Mouse (Mus musculus) hindbrain, embryonic 13.5 days (tissue): Measurements from ENCODE around the gene Kyat1. TPM values are rescaled to one million over a fixed set of nuclear protein-coding genes. Genes with fewer than 3 reads are reported as not detected.
"Not testable (repeated sequence)": the region's sequence is repeated elsewhere in the genome, so short reads cannot be mapped to it uniquely, and the experiment has no call there.

Experiments used
- ATAC-seq: fragments of 200-750 bp; cut with Nextera tagmentation; 2 replicates; pipeline ENCODE4 v1.8.0; 2017; ENCODE audit warnings: moderate TSS enrichment; ENCODE audit not compliant: low FRiP score
- H3K27ac ChIP-seq: fragments of 300-500 bp; sonication (generic); 2 replicates; pipeline ENCODE4 v1.5.1; 2015; ENCODE audit warnings: inconsistent platforms, mild to moderate bottlenecking, moderate library complexity
- H3K27me3 ChIP-seq: fragments of 300-500 bp; sonication (generic); 2 replicates; pipeline ENCODE4 v1.6.1; 2015; ENCODE audit warnings: mild to moderate bottlenecking, inconsistent platforms
- H3K36me3 ChIP-seq: fragments of 300-500 bp; sonication (generic); 2 replicates; pipeline ENCODE4 v1.6.1; 2015; ENCODE audit warnings: mild to moderate bottlenecking, inconsistent platforms
- H3K4me1 ChIP-seq: fragments of 300-500 bp; sonication (generic); replicated peaks from 2 replicates; pipeline ENCODE4 v1.6.1; 2015; ENCODE audit warnings: inconsistent platforms
- H3K4me2 ChIP-seq: fragments of 300-500 bp; sonication (generic); 2 replicates; pipeline ENCODE4 v1.6.1; 2015; ENCODE audit warnings: inconsistent platforms, mild to moderate bottlenecking, moderate library complexity
- H3K4me3 ChIP-seq: fragments of 300-500 bp; sonication (generic); 2 replicates; pipeline ENCODE4 v1.5.1; 2015; ENCODE audit warnings: mild to moderate bottlenecking, inconsistent platforms
- H3K9ac ChIP-seq: fragments of 300-500 bp; sonication (generic); 2 replicates; pipeline ENCODE4 v1.6.1; 2015; ENCODE audit warnings: mild to moderate bottlenecking, inconsistent platforms
- H3K9me3 ChIP-seq: fragments of 300-500 bp; sonication (generic); 2 replicates; pipeline ENCODE4 v1.6.1; 2016; ENCODE audit warnings: inconsistent platforms
- whole genome bisulfite sequencing: fragments of 180-500 bp; shearing (Covaris S2); methylation state at CpG from one replicate; pipeline ENCODE4 v1.1.7; 2015; 5-methylcytosine and 5-hydroxymethylcytosine counted together
- polyA plus RNA-seq: library from polyadenylated mRNA; unstranded; fragments of >200 nt; fragmentation: Nextera tagmentation; extraction: Ambion mirVana; gene quantifications from 2 replicates; pipeline ENCODE4 v1.2.1, GENCODE M21; 2015

The Kyat1 gene
- polyA plus RNA-seq, 1 experiment from 2014 or later: 14.5 TPM

GRCm38 (mm10) chr2:30161809-30162208, 43.8 kb downstream of the Kyat1 start:
- H3K36me3 ChIP-seq: no peaks in the 10 kb centered on the region
- no peak for ATAC-seq
- H3K27me3 ChIP-seq: no peaks in the 10 kb centered on the region
- H3K9ac ChIP-seq: no peak overlapping the region
- no peak overlapping the region for H3K27ac ChIP-seq
- no peaks in the 10 kb centered on the region for H3K4me1 ChIP-seq
- no peak overlapping the region for H3K4me3 ChIP-seq
- H3K9me3 ChIP-seq: peaks cover 5% of the 10 kb centered on the region
- H3K4me2 ChIP-seq: no peak overlapping the region

GRCm38 (mm10) chr2:30159871-30160270, 45.8 kb downstream of the Kyat1 start:
- WGBS: 93% methylated on average over 9 of the region's 10 CpGs
- H3K36me3 ChIP-seq: not testable (repeated sequence)

GRCm38 (mm10) chr2:30152616-30153015, 53.0 kb downstream of the Kyat1 start:
- H3K27me3 ChIP-seq: no peaks in the 10 kb centered on the region
- whole genome bisulfite sequencing: 81% methylated on average over 8 of the region's 8 CpGs
- no peak overlapping the region for H3K27ac ChIP-seq
- ATAC-seq: no peak
- H3K4me2 ChIP-seq: no peak overlapping the region
- H3K36me3 ChIP-seq: peaks cover 41% of the 10 kb centered on the region
- H3K4me1 ChIP-seq: no peaks in the 10 kb centered on the region
- no peaks in the 10 kb centered on the region for H3K9me3 ChIP-seq
- H3K9ac ChIP-seq: no peak overlapping the region
- no peak overlapping the region for H3K4me3 ChIP-seq

More at GRCm38 (mm10) chr2:30159871-30160270, 45.8 kb downstream of the Kyat1 start:
- H3K4me3 ChIP-seq, ATAC-seq, H3K9ac ChIP-seq, H3K27me3 ChIP-seq, H3K9me3 ChIP-seq, H3K27ac ChIP-seq, H3K4me2 ChIP-seq, H3K4me1 ChIP-seq: not testable (repeated sequence)

GRCm38 (mm10) chr2:30151840-30152239, 53.8 kb downstream of the Kyat1 start:
- no peak for ATAC-seq
- Histone ChIP-seq H3K9me3 (no peaks in the 10 kb centered on the region), H3K4me2 (no peak overlapping the region), H3K27ac (no peak overlapping the region), H3K9ac (no peak overlapping the region), H3K4me3 (no peak overlapping the region), H3K36me3 (peaks cover 48% of the 10 kb centered on the region), H3K4me1 (no peaks in the 10 kb centered on the region), H3K27me3 (no peaks in the 10 kb centered on the region)
- 91% methylated on average over 11 of the region's 11 CpGs for WGBS

GRCm38 (mm10) chr2:30147466-30147865, 58.2 kb downstream of the Kyat1 start:
- H3K4me2 ChIP-seq: no peak overlapping the region
- H3K4me3 ChIP-seq: no peak overlapping the region
- H3K9me3 ChIP-seq: no peaks in the 10 kb centered on the region
- no peaks in the 10 kb centered on the region for H3K27me3 ChIP-seq
- no peak overlapping the region for H3K9ac ChIP-seq
- H3K4me1 ChIP-seq: no peaks in the 10 kb centered on the region
- H3K36me3 ChIP-seq: peaks cover 87% of the 10 kb centered on the region
- WGBS: 94% methylated on average over 4 of the region's 4 CpGs
- H3K27ac ChIP-seq: no peak overlapping the region
- ATAC-seq: no peak

GRCm38 (mm10) chr2:30144436-30144835, 61.2 kb downstream of the Kyat1 start:
- peaks cover 91% of the 10 kb centered on the region for H3K36me3 ChIP-seq
- no peaks in the 10 kb centered on the region for H3K27me3 ChIP-seq
- H3K27ac ChIP-seq: no peak overlapping the region
- H3K9me3 ChIP-seq: no peaks in the 10 kb centered on the region
- 95% methylated on average over 4 of the region's 4 CpGs for WGBS
- no peaks in the 10 kb centered on the region; the same call in 1 of the 2 replicates for H3K4me1 ChIP-seq
- no peak overlapping the region for H3K4me3 ChIP-seq
- no peak for ATAC-seq
- no peak overlapping the region for H3K4me2 ChIP-seq
- 0 out of 2 replicates have a peak overlapping the region, but pooled peaks have one; percentile 35 for H3K9ac ChIP-seq

GRCm38 (mm10) chr2:30140021-30140420, 65.6 kb downstream of the Kyat1 start:
- H3K27ac ChIP-seq, ATAC-seq: not testable (repeated sequence)
- peaks cover 87% of the 10 kb centered on the region for H3K36me3 ChIP-seq

GRCm38 (mm10) chr2:30136458-30136857, 69.2 kb downstream of the Kyat1 start:
- ATAC-seq: no peak
- peaks cover 52% of the 10 kb centered on the region for H3K36me3 ChIP-seq
- no peaks in the 10 kb centered on the region for H3K9me3 ChIP-seq
- peaks cover 31% of the 10 kb centered on the region for H3K4me1 ChIP-seq
- H3K4me2 ChIP-seq: no peak overlapping the region
- no peak overlapping the region for H3K9ac ChIP-seq
- H3K27me3 ChIP-seq: no peaks in the 10 kb centered on the region
- WGBS: 95% methylated on average over 10 of the region's 10 CpGs
- no peak overlapping the region for H3K27ac ChIP-seq
- H3K4me3 ChIP-seq: no peak overlapping the region

More at GRCm38 (mm10) chr2:30140021-30140420, 65.6 kb downstream of the Kyat1 start:
- H3K9me3 ChIP-seq, H3K4me2 ChIP-seq, H3K4me3 ChIP-seq, H3K27me3 ChIP-seq, H3K9ac ChIP-seq: not testable (repeated sequence)
- peaks cover 15% of the 10 kb centered on the region for H3K4me1 ChIP-seq
- WGBS: 92% methylated on average over 4 of the region's 4 CpGs

Other genes starting within 250 kb of the Kyat1 start
- 192 and 203 TPM in 2 replicates for gene Sptan1, start 240.3 kb downstream of the Kyat1 start, polyA plus RNA-seq
- gene Wdr34, start 157.0 kb downstream of the Kyat1 start, polyA plus RNA-seq: 64.2 and 67.0 TPM in 2 replicates
- 400 TPM in 2 replicates for gene Set, start 148.5 kb downstream of the Kyat1 start, polyA plus RNA-seq
- 1.9 and 2.3 TPM in 2 replicates for gene Pkn3, start 128.2 kb downstream of the Kyat1 start, polyA plus RNA-seq
- 24.2 TPM in 2 replicates for gene Zdhhc12, start 112.2 kb downstream of the Kyat1 start, polyA plus RNA-seq
- 14.1 and 15.2 TPM in 2 replicates for gene Zer1, start 81.3 kb downstream of the Kyat1 start, polyA plus RNA-seq
- gene Tbc1d13, start 72.1 kb downstream of the Kyat1 start, polyA plus RNA-seq: 11.9 and 14.6 TPM in 2 replicates
- 14.3 and 19.3 TPM in 2 replicates for gene Endog, start 34.4 kb downstream of the Kyat1 start, polyA plus RNA-seq
- 58.1 and 58.4 TPM in 2 replicates for gene Spout1, start 27.4 kb downstream of the Kyat1 start, polyA plus RNA-seq
- gene Lrrc8a, start 31.9 kb upstream of the Kyat1 start, polyA plus RNA-seq: 59.8 TPM in 2 replicates
- gene Gm28035, start 34.7 kb upstream of the Kyat1 start, polyA plus RNA-seq: 0.10 and 0.36 TPM in 2 replicates
- gene Phyhd1, start 60.4 kb upstream of the Kyat1 start, polyA plus RNA-seq: 6.5 and 8.3 TPM in 2 replicates
- not detected in 2 replicates for gene Gm28038, start 75.2 kb upstream of the Kyat1 start, polyA plus RNA-seq
- gene Dolk, start 80.5 kb upstream of the Kyat1 start, polyA plus RNA-seq: 33.7 TPM in 2 replicates
- gene Nup188, start 80.5 kb upstream of the Kyat1 start, polyA plus RNA-seq: 21.6 and 24.0 TPM in 2 replicates
- gene Sh3glb2, start 153.5 kb upstream of the Kyat1 start, polyA plus RNA-seq: 146 and 160 TPM in 2 replicates
- gene Miga2, start 158.4 kb upstream of the Kyat1 start, polyA plus RNA-seq: 27.0 and 33.1 TPM in 2 replicates
- 51.2 and 53.9 TPM in 2 replicates for gene Dolpp1, start 186.4 kb upstream of the Kyat1 start, polyA plus RNA-seq
- gene Crat, start 210.0 kb upstream of the Kyat1 start, polyA plus RNA-seq: 22.1 and 24.0 TPM in 2 replicates
- gene Ptpa, start 210.2 kb upstream of the Kyat1 start, polyA plus RNA-seq: 129 and 133 TPM in 2 replicates